Mouse (Mus musculus) c-Kit-negative CD71-positive TER-119-positive erythroid progenitor cells, embryonic 14.5 days (primary cell): Measurements from ENCODE around the gene Slc6a5.

Experiments
- DNase-seq: peaks from one replicate; pipeline ENCODE4 v3.0.0-alpha.2; 2013; ENCODE audit warnings: low read depth, low spot score

Gene Slc6a5

GRCm38 (mm10) chr7:49981511-49982227 is 71.7 kb downstream of the Slc6a5 start:
- DNase-seq, result no peak

DNA sequence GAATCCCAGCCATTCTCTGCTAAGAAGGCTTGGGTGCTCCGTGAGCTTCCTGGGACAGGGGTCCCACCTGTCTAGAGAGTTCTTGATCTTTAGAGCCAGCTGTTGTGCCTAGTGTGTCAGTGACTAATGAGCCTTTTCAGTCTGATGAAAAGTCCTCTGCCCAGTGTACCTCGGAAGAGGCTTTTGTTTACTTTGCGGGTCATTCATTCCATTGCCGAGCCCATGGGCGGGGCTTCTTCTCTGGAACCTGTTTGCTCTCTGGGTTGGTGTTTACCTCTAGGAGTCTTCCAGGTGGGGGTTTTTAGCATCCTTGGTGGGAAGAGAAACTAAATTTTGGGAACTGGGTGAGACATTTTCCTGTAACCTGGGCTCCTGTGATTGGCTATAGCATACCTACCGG is 74.8 kb downstream of the Slc6a5 start:
- no peak for DNase-seq

DNA sequence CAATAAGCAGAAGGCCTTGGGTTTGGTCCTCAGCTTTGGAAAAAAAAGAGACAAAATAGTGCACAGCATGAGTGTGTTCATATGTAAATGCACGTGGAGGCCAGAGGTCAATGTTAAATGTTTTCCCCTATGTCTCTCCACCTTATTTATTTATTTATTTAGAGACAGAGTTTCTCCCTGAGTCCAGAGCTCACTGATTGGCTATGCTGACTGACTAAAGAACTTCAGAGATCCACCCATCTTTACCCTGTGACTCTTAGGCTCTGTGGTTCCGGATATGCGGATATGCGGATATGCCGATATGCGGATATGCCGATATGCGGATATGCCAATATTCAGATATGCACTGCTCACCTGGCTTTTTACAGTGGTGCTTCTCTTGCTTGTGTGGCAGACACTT is 76.0 kb downstream of the Slc6a5 start:
- no peak for DNase-seq

DNA sequence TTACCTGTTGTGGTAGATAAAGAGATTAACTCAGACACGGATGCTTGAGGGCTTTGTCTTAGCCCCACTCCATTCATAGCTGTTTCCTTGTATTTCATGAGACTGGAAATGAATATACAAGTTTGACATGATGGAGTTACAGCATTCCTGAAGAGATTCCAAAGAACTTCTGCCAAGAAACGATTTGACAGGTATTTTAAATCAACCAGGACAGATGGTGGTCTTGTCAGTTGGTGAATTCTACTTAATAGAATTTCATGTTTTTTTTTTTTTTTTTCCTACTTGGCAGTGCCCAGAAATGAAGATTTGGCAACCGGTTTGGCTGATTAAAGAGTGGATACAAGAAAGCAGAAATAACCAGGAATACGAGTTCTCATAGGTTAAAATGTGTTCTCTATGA is 89.4 kb downstream of the Slc6a5 start:
- no peak for DNase-seq

GRCm38 (mm10) chr7:50005268-50005667 is 95.3 kb downstream of the Slc6a5 start:
- no peak for DNase-seq
